Mouse (Mus musculus) retina, embryonic 14.5 days (tissue): Measurements from ENCODE around the gene Ugt2b5.
"Not testable (repeated sequence)": the region's sequence is repeated elsewhere in the genome, so short reads cannot be mapped to it uniquely, and the experiment has no call there.

ENCODE experiments used
- DNase-seq: peaks from one replicate; pipeline ENCODE4 v3.0.0-alpha.2; 2015; ENCODE audit warnings: low spot score

Ugt2b5 gene

DNA sequence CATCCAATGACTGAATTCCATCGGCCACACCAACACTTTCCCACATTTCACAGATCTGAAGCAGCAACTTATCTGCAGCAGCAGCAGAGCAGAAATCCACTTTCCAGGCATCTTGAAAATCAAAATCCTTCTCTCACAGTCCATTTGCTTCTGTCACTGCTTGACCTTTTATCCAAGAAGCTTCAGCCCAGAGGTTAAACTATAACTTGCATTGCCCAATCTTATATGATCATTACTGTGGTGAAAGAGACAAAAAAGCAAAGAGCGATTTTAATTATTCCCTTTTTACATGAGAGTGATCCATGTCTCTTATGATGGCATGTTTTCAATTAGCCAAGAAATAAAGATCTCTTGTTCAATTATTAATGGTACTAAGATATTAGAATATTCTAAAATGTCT lies at the start of gene Ugt2b5:
Gene Ugt2b5 (minus strand): TSS at position 123 of the 400 bp plus-strand sequence.
- DNase-seq = not testable (repeated sequence)

DNA sequence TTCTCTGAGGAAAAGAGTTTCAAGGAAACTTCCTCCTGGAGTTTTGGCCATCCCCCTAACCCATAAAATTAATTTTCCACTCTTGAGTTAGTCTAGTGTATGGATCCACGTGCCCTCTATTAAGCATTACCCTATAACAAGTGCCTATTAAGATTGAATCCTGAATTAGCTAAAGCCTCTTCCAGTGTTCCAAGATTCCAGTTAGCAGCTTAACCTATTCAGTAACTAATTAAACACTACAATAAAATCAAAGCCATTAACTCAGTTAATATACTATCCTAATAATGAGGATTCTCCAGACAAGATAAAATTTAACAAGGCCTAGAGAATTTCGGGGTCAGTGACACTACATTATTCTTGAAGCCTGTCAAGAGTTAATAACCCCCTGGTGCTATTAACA lies 35.7 kb upstream of the Ugt2b5 start:
- not testable (repeated sequence) for DNase-seq

DNA sequence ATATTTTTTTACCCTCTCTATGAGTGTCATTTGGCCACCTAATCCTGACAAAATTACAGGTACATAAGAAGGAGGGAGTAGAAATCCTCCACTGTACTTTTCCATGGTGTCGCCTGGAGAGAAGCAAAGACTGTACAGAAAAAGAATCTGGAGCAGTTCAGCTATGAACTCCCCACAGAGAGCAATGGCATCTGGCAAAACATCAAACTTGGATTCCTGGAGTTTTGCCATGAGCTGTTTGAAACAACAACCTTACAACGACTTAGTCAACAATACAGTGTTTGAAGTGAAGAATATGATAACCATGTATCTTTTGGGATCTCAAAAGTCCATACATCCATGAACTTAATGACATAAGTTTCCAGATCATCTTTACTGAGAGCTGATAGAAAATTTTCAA lies 34.6 kb upstream of the Ugt2b5 start:
- DNase-seq = no peak

DNA sequence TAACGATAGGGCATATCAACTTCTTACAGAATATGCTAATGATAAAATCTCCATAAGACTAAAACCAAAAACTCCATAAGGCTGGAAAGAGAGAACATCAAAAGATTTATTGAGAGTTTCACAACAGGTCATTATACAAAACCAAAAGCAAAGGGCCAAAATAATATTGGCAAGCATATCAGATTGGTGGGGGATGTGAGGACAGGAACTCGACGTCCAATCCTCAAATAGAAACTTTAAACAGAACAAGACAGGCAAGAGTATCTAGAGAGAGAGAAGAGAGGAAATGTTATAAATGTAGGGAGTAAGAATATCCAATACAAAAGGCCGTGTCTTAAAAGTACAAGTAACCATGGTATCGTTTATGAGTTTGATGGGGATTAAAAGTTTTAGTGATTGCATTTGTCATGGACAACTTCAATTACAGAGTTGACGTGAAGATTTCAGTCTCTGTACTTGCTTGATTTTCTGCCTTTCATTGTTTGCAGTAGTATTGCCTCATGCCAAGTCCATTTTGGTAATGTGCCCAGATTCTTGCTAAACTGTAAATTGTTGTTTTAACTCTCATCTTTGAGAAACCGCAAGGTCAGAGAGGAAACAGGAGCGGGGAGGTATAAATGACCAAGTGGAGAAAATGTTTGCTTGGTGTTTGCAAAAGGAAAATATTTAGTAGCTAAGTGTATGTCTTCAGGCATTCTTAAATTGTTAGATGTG lies 7.8 kb upstream of the Ugt2b5 start:
- no peak for DNase-seq

DNA sequence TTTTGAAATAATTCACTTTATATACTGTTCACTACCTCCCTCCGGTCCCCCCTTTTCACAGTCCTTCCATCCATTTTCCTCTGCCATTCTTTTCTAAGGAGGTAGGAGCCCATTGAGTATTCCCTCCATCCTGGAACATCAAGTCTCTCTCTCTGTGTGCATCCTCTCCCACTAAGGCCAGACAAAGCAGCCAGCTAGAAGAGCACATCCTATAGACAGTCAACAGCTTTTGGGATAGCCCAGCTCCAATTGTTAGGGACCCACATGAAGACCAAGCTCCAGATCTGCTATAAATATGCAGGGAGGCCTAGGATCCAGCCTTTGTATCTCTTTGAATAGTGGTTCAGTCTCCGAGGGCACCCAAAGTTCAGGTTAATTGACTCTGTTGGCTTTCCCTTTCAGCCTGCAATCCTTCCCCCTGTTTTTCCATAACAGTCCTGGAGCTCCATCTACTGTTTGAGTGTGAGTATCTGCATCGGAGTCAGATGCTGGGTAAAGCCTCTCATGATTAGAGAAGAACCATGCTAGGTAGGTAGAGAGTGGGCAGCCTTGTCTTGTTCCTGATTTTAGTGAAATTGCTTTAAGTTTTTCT lies 2.8 kb upstream of the Ugt2b5 start:
- peak; percentile 66 for DNase-seq

DNA sequence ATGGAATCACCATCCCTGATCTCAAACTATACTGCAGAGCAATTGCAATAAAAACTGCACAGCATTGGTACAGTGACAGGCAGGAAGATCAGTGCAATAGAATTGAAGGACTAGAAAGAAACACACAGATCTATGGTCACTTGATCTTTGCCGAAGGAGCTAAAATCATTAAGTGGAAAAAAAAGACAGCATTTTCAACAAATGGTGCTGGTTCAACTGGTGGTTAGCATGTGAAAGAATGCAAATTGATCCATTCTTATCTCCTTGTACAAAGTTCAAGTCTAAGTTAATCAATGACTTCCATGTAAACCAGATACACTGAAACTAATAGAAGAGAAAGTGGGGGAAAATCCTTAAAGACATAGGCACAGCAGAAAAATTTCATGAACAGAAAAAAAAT lies 36.4 kb downstream of the Ugt2b5 start:
- not testable (repeated sequence) for DNase-seq

DNA sequence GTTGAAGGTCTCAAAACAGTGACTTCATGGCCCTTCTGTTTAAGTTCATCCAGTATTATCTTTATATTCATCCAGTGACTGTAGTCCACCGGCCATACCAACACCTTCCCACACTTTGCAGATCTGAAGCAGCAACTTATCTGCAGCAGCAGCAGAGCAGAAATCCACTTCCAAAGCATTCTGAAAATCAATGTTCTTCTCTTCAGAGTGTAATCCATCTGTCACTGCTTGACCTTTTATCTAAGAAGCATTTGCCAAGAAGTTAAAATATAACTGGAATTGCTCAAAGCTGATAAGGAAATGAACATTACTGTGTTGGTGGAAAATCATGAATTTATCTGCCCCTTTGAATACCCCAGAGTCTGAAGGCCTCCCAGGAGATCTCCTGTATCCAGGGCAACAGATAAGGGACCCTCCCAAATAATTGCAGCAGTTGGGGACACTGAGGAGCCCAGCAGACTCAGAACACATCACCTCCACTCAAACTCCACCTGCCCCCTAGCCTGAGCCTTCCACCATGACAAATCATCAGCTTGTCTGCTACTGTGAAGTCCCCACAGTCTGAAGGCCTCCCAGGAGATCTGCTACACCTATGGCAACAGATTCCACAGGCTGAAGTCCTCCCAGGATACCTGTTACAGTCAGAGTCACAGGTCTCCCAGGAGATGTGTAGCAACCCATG lies 47.6 kb downstream of the Ugt2b5 start, which contains the start of gene Ugt2b36:
Gene Ugt2b36 (minus strand): TSS at position 210 of the 682 bp plus-strand sequence.
- DNase-seq = no peak

DNA sequence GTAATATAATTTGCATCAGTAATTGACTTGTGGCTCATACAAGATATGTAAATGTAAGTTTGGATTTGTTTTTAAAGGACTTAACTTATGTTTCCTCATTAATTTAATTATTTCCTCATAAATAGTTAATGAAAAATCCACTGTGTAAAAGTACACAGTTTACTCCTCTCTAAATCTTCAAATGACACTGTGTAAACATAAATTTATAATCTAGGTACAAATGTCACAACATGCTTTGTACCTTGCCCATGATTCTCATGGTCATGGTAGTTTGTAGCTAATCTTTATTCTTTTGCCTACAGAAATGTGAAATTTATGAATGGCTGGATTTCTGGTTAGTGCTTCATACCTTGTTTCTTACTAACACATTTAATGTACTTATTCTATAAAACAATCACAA lies 49.0 kb downstream of the Ugt2b5 start:
- DNase-seq = no peak

DNA sequence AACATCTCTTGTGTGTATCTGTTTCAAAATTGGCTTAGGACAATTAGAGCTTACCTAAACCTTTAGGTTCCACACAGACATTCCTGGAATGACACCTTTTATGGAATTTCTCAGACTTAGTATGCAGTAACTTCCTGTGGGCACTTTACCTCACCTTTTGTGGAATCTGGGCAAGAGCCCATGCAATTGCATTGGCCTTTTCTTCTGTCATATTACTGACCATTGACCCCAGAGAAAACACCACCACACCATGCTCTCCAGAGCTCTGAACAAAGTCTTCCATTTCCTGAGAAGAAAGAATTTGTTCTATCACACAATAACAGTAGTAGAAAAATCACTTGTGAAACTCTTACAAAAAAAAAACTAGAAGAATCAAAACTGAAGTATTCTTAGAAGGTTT lies 50.9 kb downstream of the Ugt2b5 start:
- DNase-seq = no peak

DNA sequence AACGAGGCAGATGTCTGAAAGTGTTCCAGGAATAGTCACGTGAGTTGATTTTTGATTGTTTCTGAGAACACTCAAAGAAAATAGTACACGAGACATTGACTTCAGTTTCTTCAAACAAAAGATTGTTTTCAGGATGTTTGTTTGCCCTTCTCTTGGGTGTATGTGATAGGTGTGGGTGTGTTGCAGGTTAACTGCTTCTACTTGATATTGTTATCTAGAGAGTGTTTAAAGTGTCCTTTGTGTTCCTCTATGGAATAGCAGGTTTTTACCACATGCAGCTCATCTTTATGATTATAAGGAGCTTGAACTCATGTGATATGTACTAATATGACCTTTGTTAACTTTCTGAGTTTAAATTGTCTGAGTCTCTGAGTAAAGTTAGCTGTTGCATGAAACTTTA lies 53.8 kb downstream of the Ugt2b5 start:
- no peak for DNase-seq
